Comparison of ENCODE assay signal across 8 mouse cellular contexts in the genomic region with DNA sequence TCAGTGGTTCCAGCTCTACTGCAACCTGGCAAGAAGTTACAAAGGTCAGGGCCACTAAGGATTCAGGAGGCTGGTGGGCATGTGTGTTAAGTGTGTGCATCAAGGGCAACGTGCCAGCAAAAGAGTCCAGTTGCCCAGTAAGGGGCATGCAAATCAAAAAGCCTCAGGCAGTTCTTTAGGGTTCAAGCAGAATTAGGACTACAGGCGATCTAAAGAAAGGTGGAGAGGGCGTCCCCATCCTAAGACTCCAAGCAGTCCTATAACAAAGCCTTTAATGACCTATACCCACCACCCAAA. TPM values are rescaled to one million over a fixed set of nuclear protein-coding genes. Genes with fewer than 3 reads are reported as not detected.
A peak's percentile ranks its signal among the peaks of the same experiment; 100 is the strongest.
DNase-seq lines count a peak whose midpoint lies in the region; ATAC-seq and TF ChIP-seq lines count a peak whose summit lies in the region.

No protein-coding gene starts in this region.

- peak overlapping the region; percentile 94 for H3K27ac ChIP-seq in left cerebral cortex, adult 2 months
- H3K27ac ChIP-seq in cortical plate, adult 2 months (ENCODE audit: insufficient read depth, low read length) = peak overlapping the region; percentile 94; the same call in 1 of the 2 replicates
- peak overlapping the region; percentile 98 for H3K27ac ChIP-seq in intestine, postnatal 0 days (ENCODE audit: low read depth, low read length)
- H3K27ac ChIP-seq in midbrain, embryonic 11.5 days (ENCODE audit: low read depth, low read length) = peak overlapping the region; percentile 63; the same call in 1 of the 2 replicates

- peak overlapping the region; percentile 91 for H3K4me3 ChIP-seq in left cerebral cortex, adult 2 months
- peak overlapping the region; percentile 74 for H3K4me3 ChIP-seq in cortical plate, adult 2 months (ENCODE audit: insufficient read depth, low read length)
- peak overlapping the region; percentile 77 for H3K4me3 ChIP-seq in intestine, postnatal 0 days (ENCODE audit: low read depth, low read length)
- H3K4me3 ChIP-seq in midbrain, embryonic 11.5 days (ENCODE audit: low read depth, low read length) = peak overlapping the region; percentile 72

- H3K36me3 ChIP-seq in intestine, postnatal 0 days (ENCODE audit: control insufficient read depth, insufficient read depth) = peaks cover 28% of the 10 kb centered on the region
- peaks cover 24% of the 10 kb centered on the region for H3K36me3 ChIP-seq in midbrain, embryonic 11.5 days (ENCODE audit: control insufficient read depth, insufficient read depth, low read length)

- WGBS in intestine, postnatal 0 days = 8% methylated on average over 3 of the region's 3 CpGs
- WGBS in midbrain, embryonic 11.5 days = 29% methylated on average over 3 of the region's 3 CpGs

- intact Hi-C loops in left cerebral cortex, adult 2 months (cut with DNase I) = loop anchor here (2.0 kb wide), 2 partner anchors 23 to 55 kb away; partner anchors contain the start of genes Inca1, Kif1c and Spag7
- intact Hi-C loops in left cerebral cortex, postnatal 4 days (cut with DNase I) = no loop called here

- H3K9me3 ChIP-seq in intestine, postnatal 0 days (ENCODE audit: control insufficient read depth) = no peaks in the 10 kb centered on the region
- no peaks in the 10 kb centered on the region for H3K9me3 ChIP-seq in midbrain, embryonic 11.5 days (ENCODE audit: control insufficient read depth, low read length)

- no peaks in the 10 kb centered on the region for H3K27me3 ChIP-seq in intestine, postnatal 0 days (replicated peaks; ENCODE audit: control insufficient read depth, insufficient read depth, low read length)
- H3K27me3 ChIP-seq in midbrain, embryonic 11.5 days (ENCODE audit: control insufficient read depth, insufficient read depth, low read length) = no peaks in the 10 kb centered on the region

- H3K4me2 ChIP-seq in intestine, postnatal 0 days (replicated peaks; ENCODE audit: low read depth) = peak overlapping the region; percentile 91
- H3K4me2 ChIP-seq in midbrain, embryonic 11.5 days = peak overlapping the region; percentile 79

- peaks cover 5% of the 10 kb centered on the region for H3K4me1 ChIP-seq in cortical plate, adult 2 months (ENCODE audit: control insufficient read depth, insufficient read depth, low read length)
- H3K4me1 ChIP-seq in intestine, postnatal 0 days (replicated peaks; ENCODE audit: control insufficient read depth, insufficient read depth, low read length) = peaks cover 8% of the 10 kb centered on the region; the same call in 1 of the 2 replicates
- H3K4me1 ChIP-seq in midbrain, embryonic 11.5 days (ENCODE audit: control insufficient read depth, insufficient read depth, low read length) = peaks cover 22% of the 10 kb centered on the region

- no peak for TF ChIP-seq POLR2A in cortical plate, adult 2 months (IDR thresholded peaks at IDR 0.05; ENCODE audit: extremely low read depth, insufficient read depth, low read length)

- DNase-seq in left cerebral cortex, adult 2 months (ENCODE audit: extremely low spot score in 1 of 2, low spot score in 2 of 2) = no peak
- no peak for DNase-seq in left cerebral cortex, adult 8-10 months (ENCODE audit: low spot score in 2 of 2)
- no peak for DNase-seq in midbrain, embryonic 11.5 days (ENCODE audit: low spot score, missing footprints)
- no peak for DNase-seq in left cerebral cortex, postnatal 4 days
- DNase-seq in urinary bladder, postnatal 4 days (ENCODE audit: low spot score in 2 of 2) = no peak

- H3K9ac ChIP-seq in intestine, postnatal 0 days (ENCODE audit: low read depth, low read length) = peak overlapping the region; percentile 78
- peak overlapping the region; percentile 75 for H3K9ac ChIP-seq in midbrain, embryonic 11.5 days (ENCODE audit: low read length)

- peak; percentile 3; the same call in 1 of the 2 replicates for ATAC-seq in intestine, postnatal 0 days
- no peak for ATAC-seq in midbrain, embryonic 11.5 days (ENCODE audit: low FRiP score)
- no peak for ATAC-seq in activated CD4-positive, CD25-positive, alpha-beta regulatory T cell, adult 4 months

- no peak for TF ChIP-seq CTCF in left cerebral cortex, adult 2 months (IDR thresholded peaks at IDR 0.05)
- no peak for TF ChIP-seq CTCF in cortical plate, adult 2 months (IDR thresholded peaks at IDR 0.05; ENCODE audit: extremely low read depth, insufficient read depth, low read length)
- no peak for TF ChIP-seq CTCF in intestine, postnatal 0 days (IDR thresholded peaks at IDR 0.05; ENCODE audit: low read depth)

RNA-seq across cellular contexts. Expression of gene Rnf167, which starts 0.8 kb away (rescaled TPM):
- total RNA-seq in left cerebral cortex, adult 2 months (2021) = 10 to 100 TPM; 81.7 to 86.9 TPM
- total RNA-seq in left cerebral cortex, adult 8-10 months (2022) = 10 to 100 TPM; 87.8 to 96.5 (median 89.7) TPM
- 124 and 128 TPM in 2 replicates for polyA plus RNA-seq in cortical plate, adult 2 months (2012; rRNA removed)
- polyA plus RNA-seq in intestine, postnatal 0 days (2015; fragmentation: Nextera tagmentation; extraction: Ambion mirVana) = 107 TPM in 2 replicates
- 87.0 and 87.9 TPM in 2 replicates for polyA plus RNA-seq in midbrain, embryonic 11.5 days (2014; fragmentation: Nextera tagmentation; extraction: Ambion mirVana)
- 10 to 100 TPM; 52.1 to 52.3 TPM for total RNA-seq in left cerebral cortex, postnatal 4 days (2021)
- 100 to 1,000 TPM; 281 to 288 TPM for polyA plus RNA-seq in activated CD4-positive, CD25-positive, alpha-beta regulatory T cell, adult 4 months (2017; shearing (Covaris generic))

RNA-seq across cellular contexts. Expression of gene Slc25a11, which starts 1.1 kb away (rescaled TPM):
- total RNA-seq in left cerebral cortex, adult 2 months (2021) = 100 to 1,000 TPM; 107 to 117 TPM
- total RNA-seq in left cerebral cortex, adult 8-10 months (2022) = 100 to 1,000 TPM; 124 to 140 (median 132) TPM
- 139 and 143 TPM in 2 replicates for polyA plus RNA-seq in cortical plate, adult 2 months (2012; rRNA removed)
- 192 and 210 TPM in 2 replicates for polyA plus RNA-seq in intestine, postnatal 0 days (2015; fragmentation: Nextera tagmentation; extraction: Ambion mirVana)
- polyA plus RNA-seq in midbrain, embryonic 11.5 days (2014; fragmentation: Nextera tagmentation; extraction: Ambion mirVana) = 134 and 142 TPM in 2 replicates
- 10 to 100 TPM; 88.6 to 92.5 TPM for total RNA-seq in left cerebral cortex, postnatal 4 days (2021)
- 100 to 1,000 TPM in 1 of 2 experiments, 10 to 100 TPM in 1; 80.4 to 124 TPM for polyA plus RNA-seq in activated CD4-positive, CD25-positive, alpha-beta regulatory T cell, adult 4 months (2017; shearing (Covaris generic))

RNA-seq across cellular contexts. Expression of gene Gp1ba, which starts 7.3 kb away (rescaled TPM):
- total RNA-seq in left cerebral cortex, adult 2 months (2021) = not detected
- not detected for total RNA-seq in left cerebral cortex, adult 8-10 months (2022)
- polyA plus RNA-seq in cortical plate, adult 2 months (2012; rRNA removed) = not detected in 2 replicates
- 0.07 and 0.10 TPM in 2 replicates for polyA plus RNA-seq in intestine, postnatal 0 days (2015; fragmentation: Nextera tagmentation; extraction: Ambion mirVana)
- polyA plus RNA-seq in midbrain, embryonic 11.5 days (2014; fragmentation: Nextera tagmentation; extraction: Ambion mirVana) = 0.61 and 0.81 TPM in 2 replicates
- total RNA-seq in left cerebral cortex, postnatal 4 days (2021) = under 1 TPM in 1 of 2 experiments, not detected in 1; 0.18 TPM
- polyA plus RNA-seq in activated CD4-positive, CD25-positive, alpha-beta regulatory T cell, adult 4 months (2017; shearing (Covaris generic)) = under 1 TPM; 0.17 to 0.52 TPM

RNA-seq across cellular contexts. Expression of gene Pfn1, which starts 8.2 kb away (rescaled TPM):
- total RNA-seq in left cerebral cortex, adult 2 months (2021) = 100 to 1,000 TPM; 207 to 224 TPM
- 100 to 1,000 TPM; 203 to 237 (median 220) TPM for total RNA-seq in left cerebral cortex, adult 8-10 months (2022)
- 270 and 277 TPM in 2 replicates for polyA plus RNA-seq in cortical plate, adult 2 months (2012; rRNA removed)
- 1,830 and 1,961 TPM in 2 replicates for polyA plus RNA-seq in intestine, postnatal 0 days (2015; fragmentation: Nextera tagmentation; extraction: Ambion mirVana)
- 1,303 and 1,326 TPM in 2 replicates for polyA plus RNA-seq in midbrain, embryonic 11.5 days (2014; fragmentation: Nextera tagmentation; extraction: Ambion mirVana)
- total RNA-seq in left cerebral cortex, postnatal 4 days (2021) = 100 to 1,000 TPM; 319 to 321 TPM
- 1,000 to 10,000 TPM; 3,856 to 4,120 TPM for polyA plus RNA-seq in activated CD4-positive, CD25-positive, alpha-beta regulatory T cell, adult 4 months (2017; shearing (Covaris generic))

RNA-seq across cellular contexts. Expression of gene Eno3, which starts 10.8 kb away (rescaled TPM):
- 10 to 100 TPM in 1 of 2 experiments, 1 to 10 TPM in 1; 9.8 to 10.6 TPM for total RNA-seq in left cerebral cortex, adult 2 months (2021)
- total RNA-seq in left cerebral cortex, adult 8-10 months (2022) = 10 to 100 TPM; 10.5 to 14.1 (median 12.5) TPM
- polyA plus RNA-seq in cortical plate, adult 2 months (2012; rRNA removed) = 26.4 and 26.6 TPM in 2 replicates
- 4.9 and 5.9 TPM in 2 replicates for polyA plus RNA-seq in intestine, postnatal 0 days (2015; fragmentation: Nextera tagmentation; extraction: Ambion mirVana)
- 13.8 and 14.3 TPM in 2 replicates for polyA plus RNA-seq in midbrain, embryonic 11.5 days (2014; fragmentation: Nextera tagmentation; extraction: Ambion mirVana)
- total RNA-seq in left cerebral cortex, postnatal 4 days (2021) = 1 to 10 TPM; 8.1 to 9.3 TPM
- polyA plus RNA-seq in activated CD4-positive, CD25-positive, alpha-beta regulatory T cell, adult 4 months (2017; shearing (Covaris generic)) = 10 to 100 TPM; 20.9 to 21.4 TPM
